Mouse (Mus musculus) stomach, embryonic 15.5 days (tissue): Measurements from ENCODE around the gene Vps13c. TPM values are rescaled to one million over a fixed set of nuclear protein-coding genes. Genes with fewer than 3 reads are reported as not detected.

ENCODE experiments used
- ATAC-seq: fragments of 200-750 bp; cut with Nextera tagmentation; 2 replicates; pipeline ENCODE4 v1.8.0; 2017; ENCODE audit warnings: low read depth, moderate number of reproducible peaks, moderate TSS enrichment; ENCODE audit not compliant: insufficient read depth, low FRiP score
- H3K27ac ChIP-seq: fragments of 300-500 bp; sonication (generic); 2 replicates; pipeline ENCODE4 v1.5.1; 2015; ENCODE audit warnings: mild to moderate bottlenecking, inconsistent platforms
- H3K27me3 ChIP-seq: fragments of 300-500 bp; sonication (generic); replicated peaks from 2 replicates; pipeline ENCODE4 v1.6.1; 2015; ENCODE audit warnings: inconsistent platforms
- H3K36me3 ChIP-seq: fragments of 300-500 bp; sonication (generic); 2 replicates; pipeline ENCODE4 v1.6.1; 2015; ENCODE audit warnings: inconsistent platforms
- H3K4me1 ChIP-seq: fragments of 300-500 bp; sonication (generic); 2 replicates; pipeline ENCODE4 v1.6.1; 2015; ENCODE audit warnings: inconsistent platforms
- H3K4me2 ChIP-seq: fragments of 300-500 bp; sonication (generic); 2 replicates; pipeline ENCODE4 v1.6.1; 2015; ENCODE audit warnings: mild to moderate bottlenecking, inconsistent platforms
- H3K4me3 ChIP-seq: fragments of 300-500 bp; sonication (generic); replicated peaks from 2 replicates; pipeline ENCODE4 v1.5.1; 2015; ENCODE audit warnings: inconsistent platforms
- H3K9ac ChIP-seq: fragments of 300-500 bp; sonication (generic); 2 replicates; pipeline ENCODE4 v1.6.1; 2015; ENCODE audit warnings: inconsistent platforms
- H3K9me3 ChIP-seq: fragments of 300-500 bp; sonication (generic); 2 replicates; pipeline ENCODE4 v1.6.1; 2016; ENCODE audit warnings: inconsistent platforms
- WGBS: fragments of 180-500 bp; shearing (Covaris S2); methylation state at CpG from one replicate; pipeline ENCODE4 v1.1.7; 2015; 5-methylcytosine and 5-hydroxymethylcytosine counted together
- polyA plus RNA-seq: library from polyadenylated mRNA; unstranded; fragments of >200 nt; fragmentation: Nextera tagmentation; extraction: Ambion mirVana; gene quantifications from 2 replicates; pipeline ENCODE4 v1.2.1, GENCODE M21; 2015

The Vps13c gene
- polyA plus RNA-seq, 1 experiment from 2014 or later = 6.7 TPM

- Histone ChIP-seq H3K4me1 (no peaks in the 10 kb centered on the region), H3K27me3 (no peaks in the 10 kb centered on the region), H3K9ac (no peak overlapping the region), H3K4me3 (no peak overlapping the region), H3K4me2 (no peak overlapping the region), H3K27ac (no peak overlapping the region), H3K9me3 (no peaks in the 10 kb centered on the region), H3K36me3 (no peaks in the 10 kb centered on the region)
- ATAC-seq = no peak
- 38% methylated on average over 7 of the region's 7 CpGs for WGBS
Measured at GRCm38 (mm10) chr9:67865411-67865810, 25.2 kb downstream of the Vps13c start.

GRCm38 (mm10) chr9:67867411-67867810 lies 27.2 kb downstream of the Vps13c start:
- no peaks in the 10 kb centered on the region for H3K9me3 ChIP-seq
- no peak overlapping the region for H3K4me2 ChIP-seq
- H3K4me1 ChIP-seq = no peaks in the 10 kb centered on the region
- no peak for ATAC-seq
- no peak overlapping the region for H3K4me3 ChIP-seq
- no peaks in the 10 kb centered on the region for H3K36me3 ChIP-seq
- no peak overlapping the region for H3K27ac ChIP-seq
- WGBS = 85% methylated on average over 6 of the region's 6 CpGs
- H3K27me3 ChIP-seq = no peaks in the 10 kb centered on the region
- H3K9ac ChIP-seq = no peak overlapping the region

GRCm38 (mm10) chr9:67869691-67870450 lies 29.7 kb downstream of the Vps13c start:
- ATAC-seq = peak; percentile 65; the same call in 1 of the 2 replicates
- H3K4me3 ChIP-seq = no peak overlapping the region
- H3K4me2 ChIP-seq = no peak overlapping the region
- no peak overlapping the region for H3K27ac ChIP-seq
- no peak overlapping the region for H3K9ac ChIP-seq
- H3K9me3 ChIP-seq = no peaks in the 10 kb centered on the region
- H3K4me1 ChIP-seq = no peaks in the 10 kb centered on the region
- no peaks in the 10 kb centered on the region for H3K36me3 ChIP-seq
- no peaks in the 10 kb centered on the region for H3K27me3 ChIP-seq
- WGBS = 83% methylated on average over 16 of the region's 16 CpGs

GRCm38 (mm10) chr9:67874522-67875222 lies 34.5 kb downstream of the Vps13c start:
- Histone ChIP-seq H3K4me1 (no peaks in the 10 kb centered on the region), H3K4me3 (no peak overlapping the region), H3K9ac (no peak overlapping the region), H3K36me3 (no peaks in the 10 kb centered on the region), H3K27me3 (no peaks in the 10 kb centered on the region), H3K4me2 (no peak overlapping the region), H3K9me3 (no peaks in the 10 kb centered on the region), H3K27ac (no peak overlapping the region)
- WGBS = 76% methylated on average over 7 of the region's 7 CpGs
- ATAC-seq = no peak

GRCm38 (mm10) chr9:67875337-67875736 lies 35.1 kb downstream of the Vps13c start:
- no peaks in the 10 kb centered on the region for H3K9me3 ChIP-seq
- H3K4me3 ChIP-seq = no peak overlapping the region
- no peaks in the 10 kb centered on the region for H3K4me1 ChIP-seq
- WGBS = 58% methylated on average over 2 of the region's 2 CpGs
- no peak overlapping the region for H3K9ac ChIP-seq
- no peak overlapping the region for H3K27ac ChIP-seq
- H3K36me3 ChIP-seq = no peaks in the 10 kb centered on the region
- no peak; the same call in 1 of the 2 replicates for ATAC-seq
- no peaks in the 10 kb centered on the region for H3K27me3 ChIP-seq
- H3K4me2 ChIP-seq = no peak overlapping the region

- Histone ChIP-seq H3K4me1 (no peaks in the 10 kb centered on the region), H3K9me3 (no peaks in the 10 kb centered on the region), H3K27me3 (no peaks in the 10 kb centered on the region), H3K4me2 (no peak overlapping the region), H3K4me3 (no peak overlapping the region), H3K36me3 (no peaks in the 10 kb centered on the region), H3K27ac (no peak overlapping the region), H3K9ac (no peak overlapping the region)
- ATAC-seq = peak; percentile 75; the same call in 1 of the 2 replicates
- WGBS = 60% methylated on average over 14 of the region's 14 CpGs
Measured at GRCm38 (mm10) chr9:67877081-67877718, 37.0 kb downstream of the Vps13c start.

- Histone ChIP-seq H3K27ac (no peak overlapping the region), H3K36me3 (no peaks in the 10 kb centered on the region; the same call in 1 of the 2 replicates), H3K4me2 (no peak overlapping the region), H3K9me3 (no peaks in the 10 kb centered on the region), H3K4me1 (no peaks in the 10 kb centered on the region), H3K27me3 (no peaks in the 10 kb centered on the region), H3K9ac (no peak overlapping the region), H3K4me3 (no peak overlapping the region)
- WGBS = 87% methylated on average over 11 of the region's 11 CpGs
- no peak; the same call in 1 of the 2 replicates for ATAC-seq
Measured at GRCm38 (mm10) chr9:67878197-67878769, 38.1 kb downstream of the Vps13c start.

GRCm38 (mm10) chr9:67883349-67883984 lies 43.3 kb downstream of the Vps13c start:
- Histone ChIP-seq H3K4me1 (no peaks in the 10 kb centered on the region), H3K4me3 (no peak overlapping the region), H3K27me3 (no peaks in the 10 kb centered on the region), H3K4me2 (no peak overlapping the region), H3K36me3 (peaks cover 11% of the 10 kb centered on the region; the same call in 1 of the 2 replicates), H3K9ac (no peak overlapping the region), H3K27ac (no peak overlapping the region), H3K9me3 (no peaks in the 10 kb centered on the region)
- no peak for ATAC-seq
- WGBS = 85% methylated on average over 13 of the region's 13 CpGs

- no peaks in the 10 kb centered on the region for H3K9me3 ChIP-seq
- no peak overlapping the region for H3K9ac ChIP-seq
- no peaks in the 10 kb centered on the region for H3K27me3 ChIP-seq
- no peaks in the 10 kb centered on the region for H3K4me1 ChIP-seq
- ATAC-seq = no peak
- H3K36me3 ChIP-seq = peaks cover 11% of the 10 kb centered on the region; the same call in 1 of the 2 replicates
- H3K27ac ChIP-seq = no peak overlapping the region
- 80% methylated on average over 3 of the region's 3 CpGs for WGBS
- no peak overlapping the region for H3K4me2 ChIP-seq
- no peak overlapping the region for H3K4me3 ChIP-seq
Measured at GRCm38 (mm10) chr9:67884095-67884494, 43.9 kb downstream of the Vps13c start.

- no peak overlapping the region for H3K9ac ChIP-seq
- H3K4me1 ChIP-seq = no peaks in the 10 kb centered on the region
- 76% methylated on average over 4 of the region's 4 CpGs for WGBS
- no peak overlapping the region for H3K4me3 ChIP-seq
- ATAC-seq = no peak
- H3K27ac ChIP-seq = no peak overlapping the region
- H3K27me3 ChIP-seq = no peaks in the 10 kb centered on the region
- no peaks in the 10 kb centered on the region for H3K9me3 ChIP-seq
- no peak overlapping the region for H3K4me2 ChIP-seq
- peaks cover 11% of the 10 kb centered on the region; the same call in 1 of the 2 replicates for H3K36me3 ChIP-seq
Measured at GRCm38 (mm10) chr9:67886981-67887720, 47.0 kb downstream of the Vps13c start.

GRCm38 (mm10) chr9:67893474-67893873 lies 53.3 kb downstream of the Vps13c start:
- WGBS = 83% methylated on average over 1 of the region's 1 CpGs
- Histone ChIP-seq H3K4me2 (no peak overlapping the region), H3K36me3 (no peaks in the 10 kb centered on the region), H3K9me3 (no peaks in the 10 kb centered on the region), H3K27ac (no peak overlapping the region), H3K27me3 (no peaks in the 10 kb centered on the region), H3K4me3 (no peak overlapping the region), H3K4me1 (no peaks in the 10 kb centered on the region), H3K9ac (no peak overlapping the region)
- ATAC-seq = no peak
